Mouse (Mus musculus) megakaryocyte progenitor cell, adult 5-6 weeks (primary cell): ENCODE measurements around the gene Nrbp1. TPM values are rescaled to one million over a fixed set of nuclear protein-coding genes. Genes with fewer than 3 reads are reported as not detected.

Source experiments
- ATAC-seq: replicated peaks from 2 replicates; pipeline ENCODE4 v1.8.0; 2016; ENCODE audit warnings: mild to moderate bottlenecking, moderate TSS enrichment, inconsistent platforms; ENCODE audit not compliant: poor library complexity
- total RNA-seq, 2 experiments: library from RNA; stranded (forward) in 1 of 2; stranded (reverse) in 1 of 2; fragments of 157-497, 149-512 nt in 1 of 2; fragments of 200-1000 nt in 1 of 2; gene quantifications; 2 replicates each; pipeline versions ENCODE4 v1.2.3 to v1.2.4; 2015 to 2017

Nrbp1 gene
- total RNA-seq (2015) (39.2 and 39.4 TPM in 2 replicates), total RNA-seq (2017) (77.5 and 98.0 TPM in 2 replicates)

DNA sequence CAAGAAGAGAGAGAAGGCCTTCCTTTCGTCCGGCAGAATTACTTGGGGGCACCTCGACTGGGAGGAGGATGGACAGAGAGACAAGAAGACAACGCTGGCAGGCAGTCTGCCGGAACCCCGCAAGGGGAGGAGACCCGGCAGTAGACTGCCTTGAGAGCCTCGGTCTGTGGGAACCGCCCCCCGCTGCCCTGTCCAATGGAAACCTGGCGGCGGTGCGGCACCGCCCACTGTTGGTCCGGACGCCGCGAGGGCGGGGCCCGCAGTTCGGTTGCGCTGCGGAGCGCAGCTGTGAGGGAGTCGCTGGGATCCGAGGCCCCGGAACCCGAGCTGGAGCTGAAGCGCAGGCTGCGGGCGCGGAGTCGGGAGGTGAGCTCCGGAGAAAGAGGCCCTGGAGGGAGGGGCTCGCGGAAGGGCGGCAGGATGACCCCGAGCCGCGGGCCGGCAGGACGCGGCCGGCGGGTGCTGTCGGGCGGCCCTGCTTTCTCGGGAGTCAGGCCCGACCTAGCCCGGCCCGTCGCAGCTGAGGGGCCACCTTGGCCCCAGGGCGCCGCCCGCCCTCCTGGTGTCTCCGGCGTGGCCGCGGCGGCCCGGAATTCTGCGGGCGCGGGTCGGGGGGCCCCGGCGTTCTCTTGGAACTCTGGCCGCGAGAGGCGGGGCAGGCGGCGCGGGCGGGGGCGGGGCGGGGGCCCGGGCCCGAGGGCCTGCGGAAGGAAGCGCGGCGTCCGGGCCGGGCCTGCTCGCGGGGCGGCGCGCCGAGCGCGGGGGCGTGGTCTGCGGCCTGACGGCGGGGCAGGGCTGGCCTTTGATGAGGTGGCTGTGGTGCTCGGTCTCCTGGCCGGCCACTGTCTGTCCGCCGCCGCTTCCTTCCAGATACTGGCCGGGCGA lies at the start of gene Nrbp1, which contains the start of gene Gm9970:
Nrbp1 (plus strand) TSS at position 228 of the 885 bp plus-strand sequence.
Gm9970 (minus strand) TSS at position 596 of the 885 bp plus-strand sequence.
- ATAC-seq: peak; percentile 98

- peak; percentile 30; the same call in 1 of the 2 replicates for ATAC-seq
Observed at GRCm38 (mm10) chr5:31192045-31192938, 48.4 kb upstream of the Nrbp1 start.

DNA sequence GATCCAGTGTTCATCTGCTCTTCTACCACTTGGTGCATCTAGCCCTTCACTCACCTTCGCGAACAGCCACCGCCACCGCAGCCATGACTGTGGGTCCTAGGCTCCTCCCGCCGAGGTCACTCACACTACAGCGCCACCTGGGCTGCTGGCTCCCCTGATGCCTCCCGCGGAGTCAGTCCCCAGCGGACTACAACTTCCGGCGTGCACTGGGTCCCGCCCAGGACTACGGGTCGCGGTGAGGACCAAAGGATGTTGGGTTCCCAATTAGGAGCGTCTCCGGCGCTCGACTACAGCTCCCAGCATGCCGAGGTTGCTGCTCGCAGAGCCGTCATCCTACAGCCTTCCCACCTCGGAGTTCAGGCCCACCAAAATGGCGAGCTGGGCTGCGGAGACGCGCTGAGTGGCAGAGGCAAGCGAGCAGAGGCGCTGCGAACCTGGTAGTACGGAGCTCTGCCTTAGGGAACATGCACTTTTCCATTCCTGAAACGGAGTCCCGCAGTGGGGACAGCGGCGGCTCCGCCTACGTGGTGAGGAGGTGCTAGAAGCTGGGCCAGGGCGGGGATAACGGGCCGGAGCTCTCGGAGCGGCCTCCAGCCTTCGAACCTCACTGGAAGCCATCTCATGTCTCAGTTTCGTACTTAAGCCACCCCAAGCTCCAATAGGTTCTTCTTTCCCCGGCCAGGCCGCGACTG lies 47.6 kb upstream of the Nrbp1 start, which contains the start of the genes Snx17 and Eif2b4:
Snx17 (plus strand) TSS at position 289 of the 692 bp plus-strand sequence.
Eif2b4 (minus strand) TSS at position 492 of the 692 bp plus-strand sequence.
- ATAC-seq: peak; percentile 92

GRCm38 (mm10) chr5:31193631-31194281 lies 46.9 kb upstream of the Nrbp1 start:
- no peak for ATAC-seq

GRCm38 (mm10) chr5:31194486-31195485 lies 45.9 kb upstream of the Nrbp1 start:
- ATAC-seq: no peak

DNA sequence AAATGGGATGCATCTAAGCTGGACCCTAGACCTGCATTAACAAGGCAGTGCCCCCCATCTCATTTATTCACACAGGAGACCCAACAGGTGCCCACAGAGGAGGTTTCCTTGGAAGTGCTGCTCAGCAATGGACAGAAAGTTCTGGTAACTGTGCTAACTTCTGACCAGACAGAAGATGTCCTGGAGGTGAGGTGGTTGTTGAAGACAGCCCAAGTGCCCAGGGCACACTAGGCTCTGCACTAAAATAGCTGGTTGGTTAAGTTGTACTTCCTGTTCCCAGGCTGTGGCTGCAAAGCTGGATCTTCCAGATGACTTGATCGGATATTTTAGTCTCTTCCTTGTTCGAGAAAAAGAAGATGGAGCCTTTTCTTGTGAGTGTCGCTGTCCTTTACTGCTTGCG lies 45.0 kb upstream of the Nrbp1 start:
- ATAC-seq: no peak

DNA sequence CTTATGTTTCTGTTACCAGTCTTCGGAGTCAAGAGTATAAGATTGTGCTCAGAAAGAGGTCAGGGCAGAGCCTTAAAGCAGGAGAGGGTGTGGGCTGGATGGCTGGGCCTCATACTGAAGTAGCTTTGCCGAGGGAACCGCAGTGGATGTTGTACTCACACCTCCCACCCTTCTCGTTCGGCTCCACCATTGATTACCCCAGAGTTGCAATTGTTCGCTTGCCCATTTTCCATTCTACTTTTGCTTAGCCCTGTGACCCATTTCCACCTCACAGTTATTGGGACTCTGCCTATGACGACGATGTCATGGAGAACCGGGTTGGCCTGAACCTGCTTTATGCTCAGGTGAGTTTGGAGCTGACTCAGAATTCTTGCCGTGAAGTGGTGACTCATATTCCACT lies 44.5 kb upstream of the Nrbp1 start:
- no peak for ATAC-seq

DNA sequence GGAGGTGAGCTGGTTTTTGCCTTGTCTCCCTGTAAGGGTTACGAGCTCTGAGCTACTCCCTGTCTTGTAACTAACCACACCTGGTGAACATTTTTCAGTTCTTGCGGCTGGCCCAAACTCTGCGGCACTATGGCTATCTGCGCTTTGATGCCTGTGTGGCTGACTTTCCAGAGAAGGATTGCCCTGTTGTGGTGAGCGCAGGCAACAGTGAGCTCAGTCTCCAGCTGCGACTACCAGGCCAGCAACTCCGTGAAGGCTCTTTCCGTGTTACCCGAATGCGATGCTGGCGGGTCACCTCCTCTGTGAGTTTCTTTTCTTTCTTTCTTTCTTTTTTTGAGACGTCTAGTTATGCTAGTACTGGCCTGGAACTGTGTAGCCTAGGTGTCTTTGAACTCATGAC lies 43.6 kb upstream of the Nrbp1 start:
- ATAC-seq: no peak

- ATAC-seq: no peak
Observed at GRCm38 (mm10) chr5:31198170-31198569, 42.5 kb upstream of the Nrbp1 start.

GRCm38 (mm10) chr5:31198616-31199320 lies 41.9 kb upstream of the Nrbp1 start:
- ATAC-seq: no peak

- ATAC-seq: no peak
Observed at GRCm38 (mm10) chr5:31199321-31199892, 41.3 kb upstream of the Nrbp1 start.

DNA sequence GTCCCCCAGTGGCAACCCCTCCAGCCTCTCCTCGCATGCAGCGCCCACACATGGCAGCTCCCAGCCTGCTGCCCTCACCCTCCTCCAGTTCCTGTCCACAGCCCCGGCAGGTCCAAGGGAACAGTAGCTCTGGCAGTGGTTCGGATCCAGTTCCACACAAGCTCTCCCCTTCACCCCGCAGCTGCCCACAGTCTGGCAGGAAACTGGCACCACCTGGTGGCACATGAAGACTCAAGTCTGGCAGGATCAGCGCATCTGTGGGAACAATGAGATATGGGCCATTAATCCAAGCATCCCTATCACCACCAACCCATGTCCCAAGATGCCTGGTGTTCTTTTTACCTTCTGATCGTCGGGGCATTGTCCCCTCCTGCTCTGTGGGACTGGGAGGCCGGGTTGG lies 40.8 kb upstream of the Nrbp1 start:
- no peak for ATAC-seq

- no peak for ATAC-seq
Observed at GRCm38 (mm10) chr5:31200327-31200768, 40.3 kb upstream of the Nrbp1 start.

GRCm38 (mm10) chr5:31201042-31201741 lies 39.5 kb upstream of the Nrbp1 start:
- ATAC-seq: no peak

DNA sequence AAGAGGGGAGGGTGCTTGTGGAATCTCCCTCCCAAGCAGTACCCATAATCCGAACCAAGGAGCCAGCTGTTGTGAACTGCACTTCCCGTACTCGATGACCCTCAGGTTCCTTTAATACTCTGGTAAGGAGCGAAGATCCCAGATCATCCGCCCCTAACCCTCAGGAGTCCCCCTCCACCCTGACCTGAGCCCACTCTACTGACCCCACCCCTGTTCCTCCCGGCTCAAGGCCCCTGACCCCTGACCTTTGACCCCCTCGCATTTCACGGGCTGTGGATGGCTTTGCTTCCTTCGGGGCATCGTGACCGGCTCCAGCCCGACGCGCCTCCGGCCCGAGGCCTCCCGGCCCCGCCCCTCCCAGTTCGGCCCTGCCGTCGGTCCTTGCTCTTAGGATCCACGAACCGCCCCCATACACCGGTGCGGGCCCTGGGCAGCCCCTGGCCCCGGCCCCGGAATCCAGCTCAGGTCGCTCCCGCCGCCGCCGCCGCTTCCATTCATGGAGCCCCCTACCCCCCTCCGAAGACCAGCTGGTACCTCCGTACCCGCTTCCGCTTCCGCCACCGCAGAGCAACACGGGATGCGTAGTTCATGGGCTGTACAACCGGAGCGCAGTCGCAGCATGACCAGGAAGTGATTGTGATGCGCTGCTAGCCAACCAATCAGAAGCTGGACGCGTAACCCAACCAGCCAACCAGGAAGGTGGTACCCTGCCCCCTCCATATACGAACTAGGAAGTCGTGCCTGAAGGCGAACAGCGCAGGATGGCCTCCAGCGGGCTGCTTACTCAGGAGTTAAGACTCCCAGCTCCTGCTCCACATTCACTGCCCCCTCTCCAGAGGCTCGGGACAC lies 38.7 kb upstream of the Nrbp1 start, which contains the start of gene Zfp513:
Zfp513 (minus strand) TSS at position 562 of the 849 bp plus-strand sequence.
- ATAC-seq: peak; percentile 96

DNA sequence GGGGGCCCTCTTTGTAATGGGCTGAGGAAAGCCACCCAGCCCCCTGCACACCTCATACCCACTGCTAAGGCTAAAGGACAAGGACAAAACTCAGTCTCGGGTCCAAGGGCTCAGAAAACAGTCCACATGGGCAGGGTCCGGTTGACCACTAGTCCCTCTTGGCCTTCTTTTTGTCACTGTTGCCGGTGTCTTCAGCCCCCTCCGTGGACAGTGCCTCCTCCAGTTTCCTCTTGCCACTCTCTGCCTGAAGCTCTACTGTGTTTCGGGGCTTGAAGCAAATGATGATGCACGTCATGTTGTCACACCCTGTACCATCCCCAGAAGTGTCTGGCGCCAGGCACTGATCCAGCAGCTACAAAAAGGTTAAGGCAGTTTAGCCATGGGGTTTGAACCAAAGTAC lies 37.7 kb upstream of the Nrbp1 start:
- ATAC-seq: no peak
